Mouse (Mus musculus) retina, embryonic 14.5 days (tissue): ENCODE data around the gene Nhp2.
A peak's percentile ranks its signal among the peaks of the same experiment; 100 is the strongest.

Source experiments
- DNase-seq: peaks from one replicate; pipeline ENCODE4 v3.0.0-alpha.2; 2015; ENCODE audit warnings: low spot score

The Nhp2 gene

GRCm38 (mm10) chr11:51619409-51620060, at the start of gene Nhp2:
TSS of gene Nhp2 (plus strand) at chr11:51619735.
- DNase-seq: peak; percentile 100

GRCm38 (mm10) chr11:51576454-51576853, 43.1 kb upstream of the Nhp2 start:
- DNase-seq: no peak

- no peak for DNase-seq
These were observed 41.9 kb upstream of the Nhp2 start for GRCm38 (mm10) chr11:51577587-51577986.

GRCm38 (mm10) chr11:51579024-51579423, 40.5 kb upstream of the Nhp2 start:
- DNase-seq: no peak

GRCm38 (mm10) chr11:51582713-51583112, 36.8 kb upstream of the Nhp2 start:
- peak; percentile 86 for DNase-seq

GRCm38 (mm10) chr11:51584057-51584430, 35.5 kb upstream of the Nhp2 start:
- DNase-seq: peak; percentile 38

GRCm38 (mm10) chr11:51584431-51585248, 34.9 kb upstream of the Nhp2 start, which contains the start of gene Phykpl:
TSS of gene Phykpl (plus strand) at chr11:51584757.
- DNase-seq: peak; percentile 97

GRCm38 (mm10) chr11:51585608-51586252, 33.8 kb upstream of the Nhp2 start:
- no peak for DNase-seq

- no peak for DNase-seq
These were observed 33.1 kb upstream of the Nhp2 start for GRCm38 (mm10) chr11:51586411-51586810.

GRCm38 (mm10) chr11:51587059-51587458, 32.5 kb upstream of the Nhp2 start:
- DNase-seq: no peak

- DNase-seq: no peak
These were observed 30.7 kb upstream of the Nhp2 start for GRCm38 (mm10) chr11:51588833-51589232.

GRCm38 (mm10) chr11:51590002-51590401, 29.5 kb upstream of the Nhp2 start:
- DNase-seq: no peak

GRCm38 (mm10) chr11:51591168-51591567, 28.4 kb upstream of the Nhp2 start:
- DNase-seq: no peak

- DNase-seq: no peak
These were observed 27.6 kb upstream of the Nhp2 start for GRCm38 (mm10) chr11:51591915-51592314.

GRCm38 (mm10) chr11:51593368-51593767, 26.2 kb upstream of the Nhp2 start:
- no peak for DNase-seq

- no peak for DNase-seq
These were observed 25.7 kb upstream of the Nhp2 start for GRCm38 (mm10) chr11:51593849-51594248.

- DNase-seq: no peak
These were observed 24.7 kb upstream of the Nhp2 start for GRCm38 (mm10) chr11:51594715-51595350.

GRCm38 (mm10) chr11:51595459-51596083, 24.0 kb upstream of the Nhp2 start:
- DNase-seq: no peak

- DNase-seq: no peak
These were observed 22.0 kb upstream of the Nhp2 start for GRCm38 (mm10) chr11:51597553-51597952.

- no peak for DNase-seq
These were observed 17.3 kb upstream of the Nhp2 start for GRCm38 (mm10) chr11:51602253-51602652.

GRCm38 (mm10) chr11:51605602-51606446, 13.7 kb upstream of the Nhp2 start:
- peak; percentile 80 for DNase-seq
